Mouse (Mus musculus) layer of hippocampus, adult 9-10 months (tissue): ENCODE measurements around the gene Slc2a10.

Experiments
- DNase-seq: peaks from one replicate; pipeline ENCODE4 v3.0.0; 2022; ENCODE audit warnings: low spot score

Slc2a10 gene

DNA sequence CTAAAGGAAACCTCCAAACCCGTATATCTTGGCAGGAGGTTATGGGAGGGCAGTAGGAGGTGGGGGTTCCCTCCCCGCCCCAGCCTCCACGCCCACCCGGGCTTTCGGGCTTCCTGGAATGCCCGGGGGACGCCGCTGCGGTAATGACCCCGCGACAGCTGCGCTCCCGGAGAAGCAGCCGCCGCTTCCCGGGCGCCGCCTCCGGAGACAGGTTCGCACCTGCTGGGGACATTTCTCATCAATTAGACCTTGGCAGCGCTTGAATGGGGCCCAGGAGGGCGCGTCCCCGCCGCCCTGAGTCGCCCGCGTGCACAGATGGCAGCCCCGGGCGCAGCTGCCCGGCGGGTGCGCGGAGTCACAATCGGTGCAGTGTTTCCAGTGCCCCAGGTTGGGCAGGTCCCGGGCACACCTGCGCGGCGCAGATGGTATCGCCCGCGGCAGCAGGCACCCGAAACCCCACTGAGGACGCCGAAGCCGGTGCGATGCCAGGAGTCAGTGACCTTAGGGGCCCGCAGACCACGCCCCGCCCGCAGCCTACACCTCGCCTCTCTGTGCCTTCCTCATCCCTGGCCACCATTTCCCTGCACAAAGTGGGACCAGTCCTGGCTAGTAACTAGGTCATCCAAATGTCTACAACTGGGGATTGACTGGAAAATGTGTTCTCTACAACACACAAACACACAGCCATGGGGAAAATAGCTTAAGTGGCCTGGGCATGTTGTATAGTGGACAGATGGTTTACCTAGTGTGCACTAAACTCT, 59.9 kb downstream of the Slc2a10 start:
- no peak for DNase-seq

DNA sequence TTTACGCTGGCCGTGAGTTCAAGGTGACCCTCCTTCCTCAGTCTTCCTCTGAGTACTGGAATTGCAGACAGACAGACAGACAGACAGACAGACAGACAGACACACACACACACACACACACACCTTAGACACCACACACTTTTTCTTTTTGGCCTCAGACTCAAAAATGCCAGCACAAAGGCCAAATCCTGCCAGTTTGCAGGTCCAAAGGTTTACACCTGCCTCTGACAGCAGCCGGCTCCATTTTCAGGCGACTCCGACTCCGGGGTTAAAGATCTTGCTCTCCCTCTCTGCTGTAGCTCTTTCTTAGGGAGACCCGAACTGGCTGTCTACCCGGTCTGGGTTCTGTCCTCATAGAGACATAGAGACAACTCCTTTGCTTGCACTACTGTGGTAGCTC, 60.5 kb downstream of the Slc2a10 start:
- DNase-seq, result no peak

DNA sequence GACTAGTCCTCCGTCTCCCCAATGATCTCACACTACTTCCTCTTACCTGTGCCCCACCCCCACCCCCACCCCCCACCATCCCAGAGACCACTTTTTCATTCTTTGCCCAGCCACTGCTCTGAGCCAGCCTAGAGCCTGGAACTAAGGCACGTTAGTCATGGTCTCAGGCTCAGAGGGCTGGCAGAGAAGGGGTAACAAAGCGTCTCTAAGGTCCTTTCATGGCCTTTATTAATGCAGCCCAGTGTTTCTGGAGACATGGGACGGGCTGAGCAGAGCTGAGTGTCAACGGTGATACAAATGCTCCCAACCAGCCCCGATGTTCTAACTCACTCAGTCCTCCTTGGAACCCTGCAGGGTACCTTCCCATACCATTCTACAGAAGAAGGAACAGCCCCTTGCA, 61.0 kb downstream of the Slc2a10 start:
- no peak for DNase-seq

DNA sequence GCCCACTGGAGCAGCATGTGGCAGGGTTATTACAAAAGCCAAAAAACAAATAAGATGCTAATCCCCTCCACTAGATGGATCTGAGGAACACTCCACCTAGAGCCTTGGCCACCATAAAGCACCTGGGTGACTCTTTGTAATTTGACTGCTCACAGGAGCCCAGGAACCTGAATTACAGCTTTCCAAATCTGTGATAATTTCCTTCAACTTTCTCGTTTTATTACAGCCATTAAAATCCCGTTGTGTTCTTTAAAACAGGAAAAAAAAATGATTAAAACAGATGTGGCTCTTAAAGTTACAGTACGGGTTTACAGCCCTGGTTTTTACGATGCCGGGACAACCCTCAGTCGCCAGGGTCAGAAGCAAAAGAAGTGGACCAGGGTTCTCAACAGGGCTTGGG, 63.3 kb downstream of the Slc2a10 start:
- DNase-seq, result no peak

DNA sequence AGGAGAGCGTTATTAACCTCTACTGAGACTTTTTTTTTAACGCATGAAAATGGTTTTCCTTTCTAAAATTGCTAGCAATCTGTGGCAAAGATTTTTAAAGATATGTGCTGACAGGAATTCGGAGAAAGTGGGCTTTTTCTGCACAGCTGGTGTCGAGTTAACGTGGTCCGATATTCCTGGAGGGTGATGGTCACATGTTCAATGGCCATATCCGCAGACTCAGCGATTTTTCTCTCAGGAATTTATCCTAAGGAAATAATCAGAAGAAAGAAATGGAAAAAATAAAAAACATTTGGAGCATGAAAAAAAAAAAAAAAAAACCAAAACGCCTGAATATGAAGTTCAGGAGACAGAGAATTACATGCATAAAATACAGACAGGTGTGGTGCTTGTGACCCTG, 64.2 kb downstream of the Slc2a10 start:
- no peak for DNase-seq

DNA sequence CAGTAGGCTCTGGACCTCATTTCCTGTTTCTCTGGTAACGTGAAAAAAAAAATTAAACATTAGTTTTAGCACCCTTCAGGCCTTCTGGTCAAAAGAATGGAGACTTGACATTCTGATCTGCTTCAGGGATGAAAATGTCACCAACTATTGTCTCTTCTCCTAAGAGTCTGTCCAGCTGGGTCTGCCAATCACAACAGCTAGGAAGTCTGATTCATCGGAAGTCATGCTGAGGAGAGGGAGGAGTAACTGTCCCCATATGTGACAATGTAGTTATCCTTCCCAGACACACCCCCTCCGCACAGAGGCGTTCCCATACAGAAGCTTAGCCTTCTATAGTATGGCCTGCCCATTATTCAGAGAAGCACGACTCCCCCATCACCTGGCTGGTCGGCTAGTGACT, 65.3 kb downstream of the Slc2a10 start:
- no peak for DNase-seq
